Mouse (Mus musculus): ENCODE results near the gene Fkbp8.

Gene Fkbp8

GRCm38 (mm10) chr8:70555079-70555747 is 27.7 kb downstream of the Fkbp8 start:
- no peak for ATAC-seq (ENCODE audit: low TSS enrichment)

- ATAC-seq (ENCODE audit: low TSS enrichment) = no peak
Measured at GRCm38 (mm10) chr8:70558334-70558733, 30.8 kb downstream of the Fkbp8 start.

GRCm38 (mm10) chr8:70558983-70559382 is 31.5 kb downstream of the Fkbp8 start:
- ATAC-seq (ENCODE audit: low TSS enrichment) = no peak

- ATAC-seq (ENCODE audit: low TSS enrichment) = 0 out of 2 replicates have a peak, but pooled peaks have one; percentile 35
Measured at GRCm38 (mm10) chr8:70560096-70560495, 32.6 kb downstream of the Fkbp8 start.

GRCm38 (mm10) chr8:70560564-70560963 is 33.0 kb downstream of the Fkbp8 start:
- ATAC-seq (ENCODE audit: low TSS enrichment) = peak; percentile 27; the same call in 1 of the 2 replicates

- no peak for ATAC-seq (ENCODE audit: low TSS enrichment)
Measured at GRCm38 (mm10) chr8:70561357-70561756, 33.8 kb downstream of the Fkbp8 start.

GRCm38 (mm10) chr8:70561809-70562535 is 34.4 kb downstream of the Fkbp8 start:
- ATAC-seq (ENCODE audit: low TSS enrichment) = peak; percentile 48

GRCm38 (mm10) chr8:70562802-70563201 is 35.3 kb downstream of the Fkbp8 start:
- ATAC-seq (ENCODE audit: low TSS enrichment) = no peak

GRCm38 (mm10) chr8:70563763-70564387 is 36.4 kb downstream of the Fkbp8 start:
- no peak for ATAC-seq (ENCODE audit: low TSS enrichment)

GRCm38 (mm10) chr8:70564696-70565235 is 37.2 kb downstream of the Fkbp8 start:
- no peak for ATAC-seq (ENCODE audit: low TSS enrichment)

- no peak for ATAC-seq (ENCODE audit: low TSS enrichment)
Measured at GRCm38 (mm10) chr8:70565561-70565960, 38.0 kb downstream of the Fkbp8 start.

- ATAC-seq (ENCODE audit: low TSS enrichment) = no peak
Measured at GRCm38 (mm10) chr8:70570360-70570759, 42.8 kb downstream of the Fkbp8 start.

GRCm38 (mm10) chr8:70570990-70571389 is 43.5 kb downstream of the Fkbp8 start:
- ATAC-seq (ENCODE audit: low TSS enrichment) = no peak

- no peak for ATAC-seq (ENCODE audit: low TSS enrichment)
Measured at GRCm38 (mm10) chr8:70574302-70574701, 46.8 kb downstream of the Fkbp8 start.

- 0 out of 2 replicates have a peak, but pooled peaks have one; percentile 21 for ATAC-seq (ENCODE audit: low TSS enrichment)
Measured at GRCm38 (mm10) chr8:70574915-70575314, 47.4 kb downstream of the Fkbp8 start.

GRCm38 (mm10) chr8:70577207-70577606 is 49.7 kb downstream of the Fkbp8 start:
- ATAC-seq (ENCODE audit: low TSS enrichment) = no peak

- peak; percentile 46 for ATAC-seq (ENCODE audit: low TSS enrichment)
Measured at GRCm38 (mm10) chr8:70583476-70584387, 56.2 kb downstream of the Fkbp8 start.

- peak; percentile 12; the same call in 1 of the 2 replicates for ATAC-seq (ENCODE audit: low TSS enrichment)
Measured at GRCm38 (mm10) chr8:70584606-70585257, 57.2 kb downstream of the Fkbp8 start.
